Mouse (Mus musculus) left cerebral cortex, adult 6 months (tissue): ENCODE measurements around the gene Zmynd11. TPM values are rescaled to one million over a fixed set of nuclear protein-coding genes. Genes with fewer than 3 reads are reported as not detected.

ENCODE experiments used
- long read RNA-seq, 2 experiments: library from polyadenylated mRNA; unstranded; transcript quantifications; one replicate each; pipeline ENCODE4 v2.0.0; 2019 to 2020
- polyA plus RNA-seq: library from polyadenylated mRNA; unstranded; fragments of <200 nt; fragmentation: Nextera tagmentation; gene quantifications from 2 replicates; pipeline ENCODE4 v1.2.3, GENCODE M21; 2021

The Zmynd11 gene
- polyA plus RNA-seq = 54.1 and 60.6 TPM in 2 replicates
- long read RNA-seq, experiment 1, full-length matches to known transcripts = 79 of 372 reads
- long read RNA-seq, experiment 1, partial matches to known transcripts = 59 of 372 reads
- long read RNA-seq, experiment 1, other reads (novel, unspliced or antisense) = 234 of 372 reads
- long read RNA-seq, experiment 2, full-length matches to known transcripts = 9 of 85 reads
- long read RNA-seq, experiment 2, partial matches to known transcripts = 25 of 85 reads
- long read RNA-seq, experiment 2, other reads (novel, unspliced or antisense) = 51 of 85 reads

DNA sequence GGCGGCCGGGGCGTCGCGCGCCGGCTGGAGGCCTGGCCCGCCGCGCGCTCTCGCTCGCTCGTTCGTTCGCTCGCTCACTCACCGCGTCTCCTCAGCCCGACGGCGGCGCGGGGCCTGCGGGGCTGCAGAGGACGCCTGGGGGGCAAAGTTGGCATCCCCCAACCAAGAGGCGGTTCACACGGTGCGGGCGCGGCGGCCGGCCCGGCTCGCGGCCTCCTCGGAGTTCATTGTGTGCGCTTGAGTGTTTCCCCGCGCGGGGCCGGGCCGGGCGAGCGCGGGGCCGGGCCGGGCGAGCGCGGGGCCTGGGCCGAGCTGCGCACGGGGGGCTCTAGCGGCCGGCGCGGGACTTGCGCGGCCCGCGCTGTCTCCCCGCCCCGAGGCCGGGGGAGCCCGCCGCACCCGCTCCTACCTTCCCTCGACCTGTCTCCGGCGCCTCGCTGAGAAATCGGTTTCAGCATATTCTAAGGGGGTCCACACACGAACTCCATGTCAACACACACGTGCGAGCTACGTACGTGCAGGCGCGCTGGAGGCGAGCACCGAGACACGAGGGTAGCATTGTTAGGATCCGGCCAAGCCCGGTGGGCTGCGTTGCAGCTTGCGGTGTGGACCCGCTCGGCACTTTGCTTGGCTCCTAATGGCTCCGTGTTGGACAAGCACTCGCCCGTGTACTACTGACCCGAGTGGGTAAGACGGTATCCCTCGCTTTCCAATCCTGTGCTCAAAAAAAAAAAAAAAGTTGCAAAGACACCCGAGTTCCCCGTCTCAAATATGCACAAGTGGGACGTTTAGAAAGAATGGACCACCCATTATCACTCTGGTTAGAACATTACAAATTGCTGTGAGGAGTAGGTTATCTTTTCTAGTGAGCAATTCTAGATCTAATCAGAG, at the start of gene Zmynd11:
Gene Zmynd11, minus strand, starts transcription at position 685 of the 891 bp plus-strand sequence.

